Mouse (Mus musculus): Measurements from ENCODE around the gene Srrm1. TPM values are rescaled to one million over a fixed set of nuclear protein-coding genes. Genes with fewer than 3 reads are reported as not detected.

Srrm1 gene
- polyA plus RNA-seq, 1 experiment from 2014 or later = 238 TPM

DNA sequence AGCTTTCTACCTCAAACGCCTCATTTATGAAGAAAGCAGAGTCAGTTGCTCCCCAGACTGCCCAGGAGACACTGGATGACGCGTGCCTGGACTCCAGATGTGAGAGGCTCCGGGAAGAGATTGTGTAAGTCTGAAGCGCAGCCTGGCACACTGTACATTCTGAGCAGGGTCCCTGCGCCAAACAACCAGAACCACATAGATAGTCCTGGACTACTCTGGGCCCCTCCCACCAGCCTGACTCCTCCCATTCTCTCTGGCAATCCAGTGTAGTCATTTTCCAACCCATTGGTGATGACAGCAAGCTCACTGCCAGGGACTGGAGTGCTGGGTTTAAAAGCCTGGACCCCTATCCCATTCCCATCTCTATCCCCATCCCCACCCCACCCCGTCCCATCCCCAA lies 56.0 kb downstream of the Srrm1 start:
- 84% methylated on average over 7 of the region's 7 CpGs for WGBS
- H3K27me3 ChIP-seq = no peaks in the 10 kb centered on the region
- H3K27ac ChIP-seq = no peak overlapping the region
- H3K36me3 ChIP-seq = no peaks in the 10 kb centered on the region
- no peak overlapping the region for H3K4me2 ChIP-seq (replicated peaks)
- no peak overlapping the region for H3K9ac ChIP-seq
- no peaks in the 10 kb centered on the region for H3K9me3 ChIP-seq (replicated peaks)
- ATAC-seq (ENCODE audit: low FRiP score) = no peak
- no peak overlapping the region for H3K4me3 ChIP-seq
- peaks cover 11% of the 10 kb centered on the region for H3K4me1 ChIP-seq

DNA sequence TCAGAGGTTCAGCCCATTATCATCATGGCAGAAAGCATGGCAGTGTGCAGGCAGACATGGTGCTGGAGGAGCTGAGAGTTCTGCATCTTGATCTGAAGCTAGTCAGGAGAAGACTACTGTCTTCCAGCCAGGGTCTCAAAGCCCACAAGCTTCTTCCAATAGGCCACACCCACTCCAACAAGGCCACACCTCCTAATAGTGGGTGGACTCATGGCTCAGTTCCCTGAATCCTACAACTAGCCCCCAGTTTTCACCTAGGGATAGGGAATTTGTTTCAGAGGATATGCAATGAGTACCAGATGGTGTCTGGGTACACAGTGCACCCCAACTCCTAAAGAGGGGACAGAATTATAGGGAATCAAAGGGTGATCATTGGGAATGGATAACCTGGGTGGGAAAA lies 56.6 kb downstream of the Srrm1 start:
- Histone ChIP-seq H3K4me1 (peaks cover 13% of the 10 kb centered on the region), H3K36me3 (no peaks in the 10 kb centered on the region), H3K27me3 (no peaks in the 10 kb centered on the region), H3K4me2 (replicated peaks) (no peak overlapping the region), H3K27ac (no peak overlapping the region), H3K9me3 (replicated peaks) (no peaks in the 10 kb centered on the region), H3K9ac (no peak overlapping the region), H3K4me3 (no peak overlapping the region)
- no peak for ATAC-seq (ENCODE audit: low FRiP score)

DNA sequence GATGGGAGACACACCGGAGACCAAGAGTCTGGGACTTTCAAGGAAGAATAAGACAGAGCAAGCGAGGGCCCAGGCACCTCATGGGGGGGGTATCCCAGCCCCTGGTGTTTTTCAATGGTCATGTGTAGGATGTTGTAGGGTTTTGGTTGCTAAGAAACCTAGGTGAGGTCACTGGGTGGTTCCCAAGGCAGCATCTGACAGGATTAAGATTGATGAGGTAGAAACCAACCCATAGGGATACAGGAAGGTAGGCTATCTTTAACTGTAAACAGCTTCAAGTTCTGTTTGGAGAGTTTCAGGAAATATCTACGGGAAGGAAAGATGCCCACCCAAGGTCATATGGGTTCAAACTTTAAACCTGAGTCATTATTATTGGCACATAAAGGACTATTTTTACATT lies 59.3 kb downstream of the Srrm1 start:
- Histone ChIP-seq H3K9ac (no peak overlapping the region), H3K4me1 (peaks cover 13% of the 10 kb centered on the region), H3K36me3 (no peaks in the 10 kb centered on the region), H3K27me3 (no peaks in the 10 kb centered on the region), H3K9me3 (replicated peaks) (no peaks in the 10 kb centered on the region), H3K4me2 (replicated peaks) (no peak overlapping the region), H3K4me3 (no peak overlapping the region), H3K27ac (no peak overlapping the region)
- no peak for ATAC-seq (ENCODE audit: low FRiP score)
- 87% methylated on average over 3 of the region's 3 CpGs for WGBS

DNA sequence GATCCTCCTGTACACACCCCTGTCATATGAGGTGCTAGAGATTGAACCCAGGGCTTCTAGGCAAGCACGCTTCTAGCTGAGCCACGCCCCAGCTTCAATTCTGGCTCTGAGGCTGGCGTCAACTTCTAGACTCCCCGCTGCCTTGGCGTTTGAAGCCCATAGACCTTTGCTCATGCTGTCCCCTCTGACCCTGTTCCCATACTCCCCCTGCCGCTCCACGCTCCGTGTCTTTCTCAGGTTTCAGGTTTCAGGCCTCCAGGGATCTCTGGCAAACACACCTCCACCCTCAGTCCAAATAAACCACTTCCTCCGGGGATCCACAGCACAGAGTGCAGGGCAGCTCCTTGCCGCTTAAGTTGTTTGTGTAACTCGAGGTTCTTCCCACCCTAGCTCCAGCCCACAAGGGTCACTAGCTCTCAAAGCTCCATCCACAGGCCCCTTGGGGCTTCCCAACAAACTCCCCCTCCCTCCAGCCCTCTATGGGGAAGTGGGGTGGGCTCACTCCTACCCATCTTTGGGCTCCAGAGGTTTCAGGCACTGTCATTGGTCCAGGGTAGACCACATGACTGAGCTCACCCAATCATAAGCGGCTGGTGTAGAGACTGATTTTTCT lies 60.5 kb downstream of the Srrm1 start:
- Histone ChIP-seq H3K4me3 (no peak overlapping the region), H3K27me3 (no peaks in the 10 kb centered on the region), H3K27ac (no peak overlapping the region), H3K4me1 (0 out of 2 replicates have a peak, but pooled peaks cover 8% of the 10 kb centered on the region), H3K9me3 (replicated peaks) (no peaks in the 10 kb centered on the region), H3K9ac (no peak overlapping the region), H3K4me2 (replicated peaks) (no peak overlapping the region), H3K36me3 (no peaks in the 10 kb centered on the region)
- no peak for ATAC-seq (ENCODE audit: low FRiP score)
- 13% methylated on average over 12 of the region's 12 CpGs for WGBS

DNA sequence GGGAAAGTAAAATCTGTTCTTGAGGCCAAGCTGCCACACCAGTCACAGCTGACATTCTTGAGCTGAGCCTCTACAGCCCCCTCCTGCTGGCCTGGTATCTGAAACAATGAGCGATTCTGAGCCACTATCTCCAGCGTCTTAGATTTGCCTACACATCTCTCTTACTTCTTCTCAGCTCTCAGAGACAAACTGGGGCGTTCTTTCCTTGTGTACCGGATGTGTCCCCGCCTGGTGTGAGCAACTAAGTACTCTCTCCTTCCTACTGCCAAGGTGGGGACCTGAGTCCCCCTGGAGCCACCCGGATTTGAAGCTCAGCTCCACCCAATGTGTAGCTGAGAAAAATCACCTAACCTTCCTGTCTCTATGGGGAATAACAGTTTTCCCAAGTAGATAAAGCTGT lies 61.3 kb downstream of the Srrm1 start:
- no peak overlapping the region for H3K27ac ChIP-seq
- H3K36me3 ChIP-seq = no peaks in the 10 kb centered on the region
- no peak overlapping the region for H3K4me2 ChIP-seq (replicated peaks)
- 0 out of 2 replicates have a peak, but pooled peaks cover 8% of the 10 kb centered on the region for H3K4me1 ChIP-seq
- H3K9me3 ChIP-seq (replicated peaks) = no peaks in the 10 kb centered on the region
- H3K27me3 ChIP-seq = no peaks in the 10 kb centered on the region
- no peak for ATAC-seq (ENCODE audit: low FRiP score)
- H3K4me3 ChIP-seq = no peak overlapping the region
- 50% methylated on average over 6 of the region's 6 CpGs for WGBS
- no peak overlapping the region for H3K9ac ChIP-seq

DNA sequence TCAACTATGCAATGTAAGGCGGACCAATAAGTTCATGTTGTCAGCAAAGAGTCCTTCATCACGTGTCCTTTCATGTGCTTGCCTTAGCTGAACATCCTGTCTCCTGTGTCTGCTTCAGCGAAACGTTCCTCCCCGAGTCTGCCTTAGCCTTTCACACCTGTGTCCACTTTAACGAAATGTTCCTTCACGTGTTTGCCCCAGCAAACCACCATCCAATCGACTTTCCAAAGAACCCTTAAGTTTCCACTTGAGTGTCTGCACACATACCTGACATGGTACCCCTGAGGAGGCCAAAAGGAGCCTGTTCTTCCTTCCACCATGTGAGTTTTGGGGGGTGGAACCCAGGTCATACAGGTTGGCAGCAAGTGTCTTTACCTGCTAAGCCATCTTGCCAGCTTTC lies 61.9 kb downstream of the Srrm1 start:
- Histone ChIP-seq H3K36me3 (no peaks in the 10 kb centered on the region), H3K4me1 (0 out of 2 replicates have a peak, but pooled peaks cover 8% of the 10 kb centered on the region), H3K27me3 (no peaks in the 10 kb centered on the region), H3K4me2 (replicated peaks) (no peak overlapping the region), H3K4me3 (no peak overlapping the region), H3K27ac (no peak overlapping the region), H3K9ac (no peak overlapping the region), H3K9me3 (replicated peaks) (no peaks in the 10 kb centered on the region)
- ATAC-seq (ENCODE audit: low FRiP score) = no peak
- WGBS = 91% methylated on average over 8 of the region's 8 CpGs

DNA sequence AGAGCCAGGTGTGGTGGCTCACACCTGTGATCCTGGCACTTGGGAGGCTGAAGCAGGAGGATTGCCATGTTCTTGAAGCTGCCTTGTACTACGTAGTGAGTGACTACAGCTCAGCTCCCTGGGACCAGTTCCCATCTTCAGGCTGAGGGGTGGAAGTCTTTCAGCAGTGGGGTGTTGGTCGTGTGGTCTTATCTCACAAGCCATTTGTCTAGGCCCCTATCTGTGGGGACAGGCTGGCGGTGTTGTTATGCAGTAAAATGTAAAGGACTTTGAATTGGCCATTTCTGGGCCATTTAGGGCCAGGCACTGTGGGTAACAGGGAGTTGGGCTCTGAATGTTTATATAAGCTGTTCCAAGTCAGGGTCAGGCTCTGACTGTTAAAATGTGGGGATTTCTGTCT lies 65.1 kb downstream of the Srrm1 start:
- Histone ChIP-seq H3K4me2 (replicated peaks) (no peak overlapping the region), H3K4me1 (0 out of 2 replicates have a peak, but pooled peaks cover 8% of the 10 kb centered on the region), H3K27me3 (no peaks in the 10 kb centered on the region), H3K9ac (no peak overlapping the region), H3K4me3 (no peak overlapping the region), H3K36me3 (no peaks in the 10 kb centered on the region), H3K27ac (no peak overlapping the region), H3K9me3 (replicated peaks) (no peaks in the 10 kb centered on the region)
- WGBS = 70% methylated on average over 3 of the region's 3 CpGs
- no peak for ATAC-seq (ENCODE audit: low FRiP score)

DNA sequence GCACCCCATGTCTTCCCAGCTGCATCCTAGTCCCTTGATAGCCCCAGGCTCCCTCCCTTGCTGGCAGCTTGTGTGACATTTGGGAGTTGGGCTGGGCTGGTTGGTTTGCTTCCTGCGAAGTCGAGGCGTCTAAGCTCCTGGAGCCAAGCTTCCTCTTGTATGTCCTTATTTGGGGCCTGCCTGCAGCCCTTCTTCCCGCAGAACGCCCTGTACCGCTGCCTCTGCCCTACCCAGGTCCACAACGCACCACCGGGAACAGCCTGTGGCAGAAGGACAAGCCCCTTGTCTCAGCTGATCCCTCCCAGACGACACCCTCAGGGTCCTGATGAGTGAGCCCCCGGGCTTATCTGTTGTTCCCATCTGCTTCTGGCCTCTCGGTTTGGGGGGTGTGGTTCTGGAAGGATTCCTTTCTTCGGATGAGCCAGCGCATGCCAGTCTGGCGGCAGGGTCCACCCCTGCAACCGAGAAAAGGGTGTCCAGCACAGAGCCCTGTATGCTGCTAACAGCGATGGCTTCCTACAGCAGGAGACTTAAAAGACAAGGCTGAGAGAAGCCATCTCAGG lies 66.2 kb downstream of the Srrm1 start:
- H3K9ac ChIP-seq = no peak overlapping the region
- 12% methylated on average over 16 of the region's 16 CpGs for WGBS
- no peak overlapping the region for H3K4me3 ChIP-seq
- no peaks in the 10 kb centered on the region for H3K9me3 ChIP-seq (replicated peaks)
- H3K4me1 ChIP-seq = no peaks in the 10 kb centered on the region
- no peaks in the 10 kb centered on the region for H3K36me3 ChIP-seq
- no peak overlapping the region for H3K27ac ChIP-seq
- no peaks in the 10 kb centered on the region for H3K27me3 ChIP-seq
- H3K4me2 ChIP-seq (replicated peaks) = no peak overlapping the region
- no peak; the same call in 1 of the 2 replicates for ATAC-seq (ENCODE audit: low FRiP score)

DNA sequence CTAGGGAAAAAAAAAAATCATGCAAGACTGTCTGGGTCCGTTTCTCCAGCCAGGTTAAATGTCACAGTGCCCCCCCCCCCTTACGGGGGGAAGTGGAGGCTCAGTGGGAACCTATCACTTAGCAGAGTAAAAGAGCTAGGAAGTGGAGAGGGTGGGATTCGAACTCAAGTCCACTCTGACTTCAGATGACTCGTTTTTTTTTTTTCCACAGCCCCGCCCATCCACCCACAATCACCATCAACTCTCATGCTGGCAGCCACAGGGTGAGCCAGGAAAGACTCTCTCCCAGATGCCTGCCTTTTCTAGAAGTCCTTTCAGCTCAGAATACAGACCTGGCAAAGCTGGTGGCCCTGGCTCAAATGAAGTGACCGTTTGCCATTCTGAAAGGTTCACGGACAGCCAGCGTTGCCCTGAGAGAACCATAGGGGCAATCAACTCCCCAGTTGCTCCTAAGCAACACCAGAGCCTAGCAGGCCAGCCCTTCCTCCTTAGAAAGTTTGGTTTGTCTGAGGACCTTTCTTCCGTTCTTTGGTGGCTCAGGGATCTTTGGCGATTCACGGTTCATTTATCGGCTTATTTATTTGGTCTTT lies 67.0 kb downstream of the Srrm1 start:
- Histone ChIP-seq H3K9ac (no peak overlapping the region), H3K9me3 (replicated peaks) (no peaks in the 10 kb centered on the region), H3K27ac (no peak overlapping the region), H3K36me3 (no peaks in the 10 kb centered on the region), H3K4me2 (replicated peaks) (no peak overlapping the region), H3K27me3 (no peaks in the 10 kb centered on the region), H3K4me1 (no peaks in the 10 kb centered on the region), H3K4me3 (no peak overlapping the region)
- WGBS = 65% methylated on average over 12 of the region's 12 CpGs
- ATAC-seq (ENCODE audit: low FRiP score) = no peak

DNA sequence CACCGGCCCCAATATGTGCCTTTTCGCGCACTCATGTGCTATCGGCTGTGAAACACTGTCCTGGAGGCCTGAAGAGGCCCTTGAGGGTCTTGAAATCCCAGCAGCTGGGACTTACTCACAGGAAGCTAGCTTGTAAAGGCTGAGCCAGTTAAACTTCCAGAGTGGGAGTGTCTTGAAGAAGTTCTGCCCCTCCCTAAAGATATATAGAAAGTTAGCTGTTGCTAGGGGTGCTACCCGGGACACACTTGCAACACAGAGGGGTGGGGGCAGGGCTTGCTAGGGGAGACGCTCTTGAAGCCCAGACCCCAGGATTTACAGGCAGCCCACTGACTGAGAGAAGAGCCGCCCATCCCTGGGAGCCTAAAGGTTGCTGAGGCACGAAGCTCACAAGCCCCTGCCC lies 67.7 kb downstream of the Srrm1 start:
- H3K4me2 ChIP-seq (replicated peaks) = no peak overlapping the region
- no peak overlapping the region for H3K9ac ChIP-seq
- no peaks in the 10 kb centered on the region for H3K9me3 ChIP-seq (replicated peaks)
- H3K27me3 ChIP-seq = no peaks in the 10 kb centered on the region
- H3K27ac ChIP-seq = no peak overlapping the region
- WGBS = 51% methylated on average over 8 of the region's 8 CpGs
- H3K4me3 ChIP-seq = no peak overlapping the region
- H3K36me3 ChIP-seq = no peaks in the 10 kb centered on the region
- ATAC-seq (ENCODE audit: low FRiP score) = no peak
- H3K4me1 ChIP-seq = no peaks in the 10 kb centered on the region

DNA sequence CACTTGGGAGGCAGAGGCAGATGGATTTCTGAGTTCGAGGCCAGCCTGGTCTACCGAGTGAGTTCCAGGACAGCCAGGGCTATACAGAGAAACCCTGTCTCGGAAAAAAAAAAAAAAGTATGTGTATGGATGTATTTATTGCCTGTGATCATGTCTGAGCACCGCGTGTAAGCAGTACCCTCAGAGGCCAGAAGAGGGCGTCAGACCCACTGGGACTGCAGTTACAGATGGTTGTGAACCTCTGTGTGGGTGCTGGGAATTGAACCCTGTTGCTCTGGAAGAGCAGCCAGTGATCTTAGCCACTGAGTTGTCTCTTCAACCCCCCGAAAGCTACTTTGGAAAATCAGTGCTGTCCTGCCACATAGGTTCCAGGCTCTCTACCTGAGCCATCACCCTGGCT lies 69.2 kb downstream of the Srrm1 start:
- Histone ChIP-seq H3K4me1 (no peaks in the 10 kb centered on the region), H3K9me3 (replicated peaks) (no peaks in the 10 kb centered on the region), H3K4me3 (no peak overlapping the region), H3K27me3 (no peaks in the 10 kb centered on the region), H3K4me2 (replicated peaks) (no peak overlapping the region), H3K36me3 (no peaks in the 10 kb centered on the region), H3K9ac (no peak overlapping the region), H3K27ac (no peak overlapping the region)
- no peak for ATAC-seq (ENCODE audit: low FRiP score)
- WGBS = 84% methylated on average over 7 of the region's 7 CpGs

DNA sequence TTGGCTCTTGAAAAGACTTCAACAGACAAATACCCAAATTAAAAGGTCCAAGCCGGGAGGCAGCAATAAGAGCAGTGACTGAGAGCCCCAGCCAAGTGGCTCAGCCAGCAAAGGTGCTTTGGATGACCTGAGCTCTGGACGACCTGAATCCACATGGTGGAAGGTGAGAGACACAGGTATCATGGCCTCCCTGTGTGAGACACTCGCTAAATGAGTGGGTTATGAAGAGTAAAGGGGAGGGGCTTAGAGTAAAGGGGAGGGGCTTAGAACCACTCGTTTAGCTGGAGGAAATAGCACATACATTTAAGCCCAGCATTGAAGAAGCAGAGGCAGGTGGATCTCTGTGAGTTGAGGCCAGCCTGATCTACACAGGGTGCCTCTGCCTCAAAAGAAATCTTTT lies 69.7 kb downstream of the Srrm1 start:
- Histone ChIP-seq H3K27ac (no peak overlapping the region), H3K4me1 (no peaks in the 10 kb centered on the region), H3K4me3 (no peak overlapping the region), H3K9me3 (replicated peaks) (no peaks in the 10 kb centered on the region), H3K27me3 (no peaks in the 10 kb centered on the region), H3K4me2 (replicated peaks) (no peak overlapping the region), H3K36me3 (no peaks in the 10 kb centered on the region), H3K9ac (no peak overlapping the region)
- 78% methylated on average over 4 of the region's 4 CpGs for WGBS
- no peak for ATAC-seq (ENCODE audit: low FRiP score)

DNA sequence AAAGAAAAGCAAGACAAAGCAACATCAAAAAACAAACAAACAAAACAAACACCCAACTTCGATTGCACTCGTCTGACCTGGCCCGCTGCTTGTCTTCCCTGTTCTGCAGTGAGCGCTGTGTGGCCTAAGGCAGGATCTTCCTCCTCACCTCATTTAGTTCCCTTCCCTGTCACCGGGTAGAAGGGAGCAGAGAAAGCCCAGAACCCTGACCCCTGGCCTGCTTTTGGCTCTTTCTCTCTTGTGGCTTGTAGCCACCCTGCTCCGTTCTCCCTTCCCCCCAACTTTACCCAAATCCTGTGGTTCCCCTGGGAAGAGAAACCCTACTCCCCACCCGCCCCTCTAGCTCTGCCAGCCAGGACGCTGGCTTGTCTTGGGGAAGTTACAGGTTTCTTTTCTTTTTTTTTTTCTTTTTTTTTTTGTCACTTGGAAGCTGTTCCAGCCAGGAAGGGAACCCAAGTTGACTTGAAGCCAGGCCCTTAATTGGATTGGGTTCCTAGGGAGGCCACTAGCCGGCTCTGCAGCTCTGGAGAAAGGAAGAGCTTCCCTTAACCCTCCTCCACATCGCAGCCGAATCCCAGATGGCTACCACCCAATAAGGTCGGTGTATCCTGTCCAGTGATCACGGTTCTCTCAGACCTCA lies 70.3 kb downstream of the Srrm1 start:
- Histone ChIP-seq H3K36me3 (no peaks in the 10 kb centered on the region), H3K9ac (no peak overlapping the region), H3K27ac (no peak overlapping the region), H3K4me1 (no peaks in the 10 kb centered on the region), H3K4me3 (no peak overlapping the region), H3K9me3 (replicated peaks) (no peaks in the 10 kb centered on the region), H3K4me2 (replicated peaks) (no peak overlapping the region), H3K27me3 (no peaks in the 10 kb centered on the region)
- no peak for ATAC-seq (ENCODE audit: low FRiP score)
- 65% methylated on average over 13 of the region's 13 CpGs for WGBS

All from hindbrain, embryonic 12.5 days (tissue).